Mouse (Mus musculus) lung, embryonic 15.5 days (tissue): Measurements from ENCODE around the gene Slc44a3. TPM values are rescaled to one million over a fixed set of nuclear protein-coding genes. Genes with fewer than 3 reads are reported as not detected.

Source experiments
- ATAC-seq: fragments of 200-750 bp; cut with Nextera tagmentation; 2 replicates; pipeline ENCODE4 v1.8.0; 2017; ENCODE audit warnings: moderate number of reproducible peaks, borderline replicate concordance; ENCODE audit not compliant: low FRiP score, low TSS enrichment; ENCODE audit errors: extremely low read depth
- H3K27ac ChIP-seq: fragments of 300-500 bp; sonication (generic); 2 replicates; pipeline ENCODE4 v1.5.1; 2015; ENCODE audit warnings: moderate library complexity, mild to moderate bottlenecking, inconsistent platforms
- H3K27me3 ChIP-seq: fragments of 300-500 bp; sonication (generic); 2 replicates; pipeline ENCODE4 v1.6.1; 2015; ENCODE audit warnings: inconsistent platforms
- H3K36me3 ChIP-seq: fragments of 300-500 bp; sonication (generic); 2 replicates; pipeline ENCODE4 v1.6.1; 2015; ENCODE audit warnings: inconsistent platforms
- H3K4me1 ChIP-seq: fragments of 300-500 bp; sonication (generic); 2 replicates; pipeline ENCODE4 v1.6.1; 2015; ENCODE audit warnings: inconsistent platforms
- H3K4me2 ChIP-seq: fragments of 300-500 bp; sonication (generic); 2 replicates; pipeline ENCODE4 v1.6.1; 2015; ENCODE audit warnings: inconsistent platforms, mild to moderate bottlenecking, moderate library complexity
- H3K4me3 ChIP-seq: fragments of 300-500 bp; sonication (generic); 2 replicates; pipeline ENCODE4 v1.5.1; 2015; ENCODE audit warnings: mild to moderate bottlenecking, inconsistent platforms
- H3K9ac ChIP-seq: fragments of 300-500 bp; sonication (generic); 2 replicates; pipeline ENCODE4 v1.6.1; 2015; ENCODE audit warnings: inconsistent platforms
- H3K9me3 ChIP-seq: fragments of 300-500 bp; sonication (generic); 2 replicates; pipeline ENCODE4 v1.6.1; 2016; ENCODE audit warnings: inconsistent platforms
- WGBS: fragments of 180-500 bp; shearing (Covaris S2); methylation state at CpG from one replicate; pipeline ENCODE4 v1.1.7; 2015; 5-methylcytosine and 5-hydroxymethylcytosine counted together
- polyA plus RNA-seq: library from polyadenylated mRNA; unstranded; fragments of >200 nt; fragmentation: Nextera tagmentation; extraction: Ambion mirVana; gene quantifications from 2 replicates; pipeline ENCODE4 v1.2.1, GENCODE M21; 2015

The Slc44a3 gene
- polyA plus RNA-seq, 1 experiment from 2014 or later = 16.5 TPM

- no peak overlapping the region for H3K4me3 ChIP-seq
- no peaks in the 10 kb centered on the region for H3K27me3 ChIP-seq
- peaks cover 55% of the 10 kb centered on the region for H3K4me1 ChIP-seq
- no peak overlapping the region for H3K9ac ChIP-seq
- 59% methylated on average over 7 of the region's 7 CpGs for WGBS
- H3K36me3 ChIP-seq = no peaks in the 10 kb centered on the region
- ATAC-seq = no peak
- H3K4me2 ChIP-seq = peak overlapping the region; percentile 90
- H3K27ac ChIP-seq = peak overlapping the region; percentile 29; the same call in 1 of the 2 replicates
- H3K9me3 ChIP-seq = no peaks in the 10 kb centered on the region
Measured at GRCm38 (mm10) chr3:121430289-121430936, 101.8 kb downstream of the Slc44a3 start.

GRCm38 (mm10) chr3:121429469-121429868 is 102.7 kb downstream of the Slc44a3 start:
- H3K4me1 ChIP-seq = peaks cover 46% of the 10 kb centered on the region
- 46% methylated on average over 3 of the region's 3 CpGs for WGBS
- no peaks in the 10 kb centered on the region for H3K36me3 ChIP-seq
- H3K27ac ChIP-seq = peak overlapping the region; percentile 16; the same call in 1 of the 2 replicates
- 0 out of 2 replicates have a peak, but pooled peaks cover 5% of the 10 kb centered on the region for H3K27me3 ChIP-seq
- H3K9me3 ChIP-seq = no peaks in the 10 kb centered on the region
- peak overlapping the region; percentile 90 for H3K4me2 ChIP-seq
- no peak overlapping the region for H3K9ac ChIP-seq
- H3K4me3 ChIP-seq = no peak overlapping the region; the same call in none of the 2 replicates
- no peak for ATAC-seq

GRCm38 (mm10) chr3:121428696-121429259 is 103.4 kb downstream of the Slc44a3 start:
- Histone ChIP-seq H3K4me3 (peak overlapping the region; percentile 88), H3K4me1 (peaks cover 39% of the 10 kb centered on the region), H3K4me2 (peak overlapping the region; percentile 90), H3K9ac (peak overlapping the region; percentile 95), H3K27me3 (0 out of 2 replicates have a peak, but pooled peaks cover 8% of the 10 kb centered on the region), H3K9me3 (no peaks in the 10 kb centered on the region), H3K27ac (no peak overlapping the region), H3K36me3 (no peaks in the 10 kb centered on the region)
- WGBS = 40% methylated on average over 11 of the region's 11 CpGs
- no peak for ATAC-seq

GRCm38 (mm10) chr3:121428230-121428629 is 104.0 kb downstream of the Slc44a3 start:
- 5% methylated on average over 8 of the region's 8 CpGs for WGBS
- Histone ChIP-seq H3K4me1 (peaks cover 33% of the 10 kb centered on the region), H3K9ac (peak overlapping the region; percentile 95), H3K4me2 (peak overlapping the region; percentile 90), H3K27ac (peak overlapping the region; percentile 97), H3K4me3 (peak overlapping the region; percentile 88), H3K9me3 (no peaks in the 10 kb centered on the region), H3K27me3 (peaks cover 11% of the 10 kb centered on the region; the same call in 1 of the 2 replicates), H3K36me3 (no peaks in the 10 kb centered on the region)
- no peak for ATAC-seq

GRCm38 (mm10) chr3:121427520-121427908 is 104.7 kb downstream of the Slc44a3 start:
- under 1% methylated on average over 13 of the region's 13 CpGs for WGBS
- peaks cover 13% of the 10 kb centered on the region; the same call in 1 of the 2 replicates for H3K27me3 ChIP-seq
- peak overlapping the region; percentile 90 for H3K4me2 ChIP-seq
- H3K9ac ChIP-seq = peak overlapping the region; percentile 95
- H3K27ac ChIP-seq = peak overlapping the region; percentile 97
- peaks cover 27% of the 10 kb centered on the region for H3K4me1 ChIP-seq
- ATAC-seq = peak; percentile 55; the same call in 1 of the 2 replicates
- H3K4me3 ChIP-seq = peak overlapping the region; percentile 88
- no peaks in the 10 kb centered on the region for H3K9me3 ChIP-seq
- H3K36me3 ChIP-seq = no peaks in the 10 kb centered on the region

GRCm38 (mm10) chr3:121426621-121427519 is 105.3 kb downstream of the Slc44a3 start:
- Histone ChIP-seq H3K4me1 (peaks cover 26% of the 10 kb centered on the region), H3K27me3 (peaks cover 13% of the 10 kb centered on the region; the same call in 1 of the 2 replicates), H3K9me3 (no peaks in the 10 kb centered on the region), H3K36me3 (no peaks in the 10 kb centered on the region), H3K27ac (peak overlapping the region; percentile 97), H3K9ac (peak overlapping the region; percentile 95), H3K4me3 (peak overlapping the region; percentile 88), H3K4me2 (peak overlapping the region; percentile 90)
- ATAC-seq = peak; percentile 89
- WGBS = under 1% methylated on average over 85 of the region's 93 CpGs

- H3K9me3 ChIP-seq = no peaks in the 10 kb centered on the region
- peaks cover 13% of the 10 kb centered on the region; the same call in 1 of the 2 replicates for H3K27me3 ChIP-seq
- peaks cover 26% of the 10 kb centered on the region for H3K4me1 ChIP-seq
- H3K9ac ChIP-seq = peak within 1 kb of the TSS; percentile 95
- H3K36me3 ChIP-seq = no peaks in the 10 kb centered on the region
- peak; percentile 93 for ATAC-seq
- H3K4me3 ChIP-seq = peak within 1 kb of the TSS; percentile 88
- peak within 1 kb of the TSS; percentile 97 for H3K27ac ChIP-seq
- WGBS = under 1% methylated on average over 64 of the region's 66 CpGs
- H3K4me2 ChIP-seq = peak within 1 kb of the TSS; percentile 90
Measured at GRCm38 (mm10) chr3:121425861-121426620, 106.2 kb downstream of the Slc44a3 start, which contains the start of gene Cnn3. Gene Cnn3 (plus strand): TSS chr3:121426497.

- 78% methylated on average over 8 of the region's 8 CpGs for WGBS
- no peak overlapping the region for H3K4me2 ChIP-seq
- ATAC-seq = no peak
Measured at GRCm38 (mm10) chr3:121422405-121422804, 109.8 kb downstream of the Slc44a3 start.

GRCm38 (mm10) chr3:121418850-121419435 is 113.3 kb downstream of the Slc44a3 start:
- Histone ChIP-seq H3K36me3 (no peaks in the 10 kb centered on the region), H3K9ac (no peak overlapping the region), H3K27me3 (peaks cover 5% of the 10 kb centered on the region; the same call in 1 of the 2 replicates), H3K4me2 (no peak overlapping the region), H3K4me3 (no peak overlapping the region), H3K9me3 (no peaks in the 10 kb centered on the region), H3K4me1 (peaks cover 11% of the 10 kb centered on the region), H3K27ac (no peak overlapping the region)
- ATAC-seq = no peak
- 89% methylated on average over 9 of the region's 9 CpGs for WGBS

More at GRCm38 (mm10) chr3:121422405-121422804, 109.8 kb downstream of the Slc44a3 start:
- H3K27ac ChIP-seq = no peak overlapping the region
- H3K27me3 ChIP-seq = peaks cover 13% of the 10 kb centered on the region; the same call in 1 of the 2 replicates
- no peak overlapping the region for H3K9ac ChIP-seq
- H3K4me1 ChIP-seq = peaks cover 15% of the 10 kb centered on the region
- H3K36me3 ChIP-seq = no peaks in the 10 kb centered on the region
- no peaks in the 10 kb centered on the region for H3K9me3 ChIP-seq
- no peak overlapping the region for H3K4me3 ChIP-seq

- H3K9ac ChIP-seq = no peak overlapping the region
- ATAC-seq = no peak
- peaks cover 11% of the 10 kb centered on the region for H3K4me1 ChIP-seq
- no peak overlapping the region for H3K4me3 ChIP-seq
- peaks cover 2% of the 10 kb centered on the region; the same call in 1 of the 2 replicates for H3K27me3 ChIP-seq
- WGBS = 56% methylated on average over 6 of the region's 6 CpGs
- no peak overlapping the region for H3K4me2 ChIP-seq
- H3K36me3 ChIP-seq = no peaks in the 10 kb centered on the region
- H3K27ac ChIP-seq = no peak overlapping the region
- no peaks in the 10 kb centered on the region for H3K9me3 ChIP-seq
Measured at GRCm38 (mm10) chr3:121418251-121418601, 114.0 kb downstream of the Slc44a3 start.
